Mouse (Mus musculus) CH12.LX (cell line): ENCODE results near the gene Tigar. TPM values are rescaled to one million over a fixed set of nuclear protein-coding genes. Genes with fewer than 3 reads are reported as not detected.

Experiments used
- DNase-seq: peaks from one replicate; pipeline ENCODE4 v3.0.0-alpha.2; 2013; ENCODE audit errors: extremely low read depth
- H3K27ac ChIP-seq: 2 replicates; pipeline ENCODE4 v1.5.1; 2012; ENCODE audit warnings: low read depth, mild to moderate bottlenecking, control low read depth, moderate library complexity; ENCODE audit not compliant: insufficient read depth
- H3K27me3 ChIP-seq: replicated peaks from 2 replicates; pipeline ENCODE3; 2012; ENCODE audit warnings: inconsistent platforms
- H3K36me3 ChIP-seq, 2 experiments: replicated peaks in 1 of 2; 2 replicates each; pipeline versions ENCODE3 to v1.6.1; 2012; ENCODE audit warnings: inconsistent platforms in 1 of 2, low read length in 1 of 2, mild to moderate bottlenecking in 1 of 2, mixed read lengths in 1 of 2, moderate library complexity in 1 of 2; ENCODE audit not compliant: control insufficient read depth in 1 of 2, insufficient read depth in 1 of 2
- H3K4me1 ChIP-seq, 2 experiments: 2 replicates each; pipeline ENCODE4 v1.6.1; 2012; ENCODE audit warnings: inconsistent platforms in 1 of 2, moderate library complexity in 1 of 2; ENCODE audit not compliant: insufficient read depth in 2 of 2, control insufficient read depth in 1 of 2
- H3K4me2 ChIP-seq: 2 replicates; pipeline ENCODE4 v1.6.1; 2012; ENCODE audit warnings: low read depth, mild to moderate bottlenecking, control low read depth; ENCODE audit not compliant: poor library complexity, insufficient read depth, severe bottlenecking
- H3K4me3 ChIP-seq, 3 experiments: fragments of 150-350 bp in 1 of 3; sonication (generic) in 1 of 3; replicated peaks in 1 of 3; 2 replicates each; pipeline versions ENCODE3 to v1.5.1; 2011 to 2012; ENCODE audit warnings: low read depth in 2 of 3, low read length in 2 of 3, mild to moderate bottlenecking in 2 of 3, moderate library complexity in 2 of 3, control low read depth in 1 of 3, improper control_type of control experiment in 1 of 3, inconsistent platforms in 1 of 3, mixed read lengths in 1 of 3; ENCODE audit not compliant: poor library complexity in 1 of 3
- H3K79me2 ChIP-seq: replicated peaks from 2 replicates; pipeline ENCODE4 v1.6.1; 2012; ENCODE audit warnings: mild to moderate bottlenecking, moderate library complexity; ENCODE audit not compliant: control insufficient read depth, poor library complexity, insufficient read depth, severe bottlenecking; ENCODE audit errors: extremely low read depth
- H3K9ac ChIP-seq: 2 replicates; pipeline ENCODE4 v1.6.1; 2012; ENCODE audit warnings: low read depth, mild to moderate bottlenecking, control low read depth, moderate library complexity; ENCODE audit not compliant: insufficient read depth
- H3K9me3 ChIP-seq: replicated peaks from 2 replicates; pipeline ENCODE3; 2012; ENCODE audit warnings: low read length, inconsistent platforms, mixed read lengths
- BHLHE40 ChIP-seq: IDR thresholded peaks from 2 replicates; pipeline ENCODE4 v1.6.1; 2011; ENCODE audit warnings: mild to moderate bottlenecking, low read depth, low read length, improper control_type of control experiment
- CHD1 ChIP-seq: IDR thresholded peaks from 2 replicates; pipeline ENCODE4 v1.6.1; 2012; ENCODE audit warnings: low read depth, low read length, improper control_type of control experiment, inconsistent platforms
- CHD2 ChIP-seq: IDR thresholded peaks from 2 replicates; pipeline ENCODE4 v1.6.1; 2011; ENCODE audit warnings: low read length, improper control_type of control experiment
- CTCF ChIP-seq, 2 experiments: IDR thresholded peaks in 1 of 2; conservative IDR thresholded peaks in 1 of 2; 2 replicates each; pipeline ENCODE4 v1.5.1; 2011 to 2012; ENCODE audit warnings: low read depth in 2 of 2, low read length in 2 of 2, improper control_type of control experiment in 1 of 2, inconsistent platforms in 1 of 2, mild to moderate bottlenecking in 1 of 2, moderate library complexity in 1 of 2
- E2F4 ChIP-seq: IDR thresholded peaks from 2 replicates; pipeline ENCODE4 v1.6.1; 2011; ENCODE audit warnings: low read depth, low read length, improper control_type of control experiment; ENCODE audit not compliant: insufficient replicate concordance
- ELF1 ChIP-seq: IDR thresholded peaks from 2 replicates; pipeline ENCODE4 v1.6.1; 2014; ENCODE audit warnings: low read depth, mild to moderate bottlenecking, inconsistent platforms, low read length, improper control_type of control experiment
- EP300 ChIP-seq: IDR thresholded peaks from 2 replicates; pipeline ENCODE4 v1.6.1; 2011; ENCODE audit warnings: low read length, improper control_type of control experiment
- ETS1 ChIP-seq: conservative IDR thresholded peaks from 2 replicates; pipeline ENCODE4 v1.6.1; 2012; ENCODE audit warnings: low read depth, mild to moderate bottlenecking, inconsistent platforms, low read length, improper control_type of control experiment, moderate library complexity
- GABPA ChIP-seq: IDR thresholded peaks from 2 replicates; pipeline ENCODE4 v1.6.1; 2012; ENCODE audit warnings: low read depth, low read length, improper control_type of control experiment, inconsistent platforms; ENCODE audit not compliant: insufficient replicate concordance
- HCFC1 ChIP-seq: IDR thresholded peaks from 2 replicates; pipeline ENCODE4 v1.6.1; 2012; ENCODE audit warnings: low read depth, mild to moderate bottlenecking, inconsistent platforms, low read length, improper control_type of control experiment
- IRF4 ChIP-seq: IDR thresholded peaks from 2 replicates; pipeline ENCODE4 v1.6.1; 2014; ENCODE audit warnings: low read depth, mild to moderate bottlenecking, inconsistent platforms, low read length, improper control_type of control experiment
- JUN ChIP-seq: IDR thresholded peaks from 2 replicates; pipeline ENCODE4 v1.6.1; 2011; ENCODE audit warnings: low read depth, mild to moderate bottlenecking, low read length, improper control_type of control experiment, moderate library complexity; ENCODE audit not compliant: insufficient read depth
- JUND ChIP-seq: conservative IDR thresholded peaks from 2 replicates; pipeline ENCODE4 v1.6.1; 2011; ENCODE audit warnings: low read depth, low read length, improper control_type of control experiment
- KAT2A ChIP-seq: IDR thresholded peaks from 2 replicates; pipeline ENCODE4 v1.6.1; 2012; ENCODE audit warnings: low read length, improper control_type of control experiment, inconsistent platforms; ENCODE audit not compliant: insufficient replicate concordance
- MAFK ChIP-seq: IDR thresholded peaks from 2 replicates; pipeline ENCODE4 v1.6.1; 2011; ENCODE audit warnings: low read length, improper control_type of control experiment; ENCODE audit not compliant: insufficient replicate concordance
- MAX ChIP-seq: IDR thresholded peaks from 2 replicates; pipeline ENCODE4 v1.6.1; 2011; ENCODE audit warnings: low read length, improper control_type of control experiment
- MAZ ChIP-seq: IDR thresholded peaks from 2 replicates; pipeline ENCODE4 v1.6.1; 2012; ENCODE audit warnings: low read depth, mild to moderate bottlenecking, inconsistent platforms, low read length, improper control_type of control experiment, moderate library complexity
- MEF2A ChIP-seq: IDR thresholded peaks from 2 replicates; pipeline ENCODE4 v1.6.1; 2014; ENCODE audit warnings: low read depth, mild to moderate bottlenecking, inconsistent platforms, low read length, improper control_type of control experiment, borderline replicate concordance
- MXI1 ChIP-seq: IDR thresholded peaks from 2 replicates; pipeline ENCODE4 v1.6.1; 2011; ENCODE audit warnings: mild to moderate bottlenecking, low read depth, low read length, improper control_type of control experiment
- MYC ChIP-seq: IDR thresholded peaks from 2 replicates; pipeline ENCODE4 v1.6.1; 2011; ENCODE audit warnings: low read depth, mild to moderate bottlenecking, improper control_type of control experiment, low read length
- NELFE ChIP-seq: IDR thresholded peaks from 2 replicates; pipeline ENCODE4 v1.6.1; 2011; ENCODE audit warnings: low read depth, low read length, improper control_type of control experiment
- NRF1 ChIP-seq: IDR thresholded peaks from 2 replicates; pipeline ENCODE4 v1.6.1; 2014; ENCODE audit warnings: low read depth, mild to moderate bottlenecking, inconsistent platforms, low read length, improper control_type of control experiment, moderate library complexity
- PAX5 ChIP-seq: IDR thresholded peaks from 2 replicates; pipeline ENCODE4 v1.6.1; 2012; ENCODE audit warnings: low read length, inconsistent platforms, mixed read lengths
- POLR2A ChIP-seq: IDR thresholded peaks from 2 replicates; pipeline ENCODE4 v1.6.1; 2011; ENCODE audit warnings: low read depth, mild to moderate bottlenecking, improper control_type of control experiment, low read length
- POLR2AphosphoS2 ChIP-seq: IDR thresholded peaks from 2 replicates; pipeline ENCODE4 v1.6.1; 2011; ENCODE audit warnings: low read depth, low read length, improper control_type of control experiment
- RAD21 ChIP-seq: IDR thresholded peaks from 2 replicates; pipeline ENCODE4 v1.6.1; 2011; ENCODE audit warnings: low read depth, mild to moderate bottlenecking, low read length, improper control_type of control experiment, moderate library complexity
- RCOR1 ChIP-seq: conservative IDR thresholded peaks from 2 replicates; pipeline ENCODE4 v1.6.1; 2012; ENCODE audit warnings: low read depth, mild to moderate bottlenecking, inconsistent platforms, low read length, improper control_type of control experiment
- SIN3A ChIP-seq: IDR thresholded peaks from 2 replicates; pipeline ENCODE4 v1.6.1; 2012; ENCODE audit warnings: low read length, improper control_type of control experiment, inconsistent platforms
- SMC3 ChIP-seq: IDR thresholded peaks from 2 replicates; pipeline ENCODE4 v1.6.1; 2011; ENCODE audit warnings: low read depth, low read length, improper control_type of control experiment
- TBP ChIP-seq: conservative IDR thresholded peaks from 2 replicates; pipeline ENCODE4 v1.6.1; 2011; ENCODE audit warnings: low read depth, low read length, improper control_type of control experiment
- TCF12 ChIP-seq: IDR thresholded peaks from 2 replicates; pipeline ENCODE4 v1.6.1; 2014; ENCODE audit warnings: low read depth, mild to moderate bottlenecking, inconsistent platforms, low read length, improper control_type of control experiment
- UBTF ChIP-seq: IDR thresholded peaks from 2 replicates; pipeline ENCODE4 v1.6.1; 2012; ENCODE audit warnings: low read depth, mild to moderate bottlenecking, inconsistent platforms, low read length, improper control_type of control experiment, moderate library complexity
- USF1 ChIP-seq: IDR thresholded peaks from 2 replicates; pipeline ENCODE4 v1.6.1; 2014; ENCODE audit warnings: low read depth, mild to moderate bottlenecking, inconsistent platforms, low read length, improper control_type of control experiment
- USF2 ChIP-seq: conservative IDR thresholded peaks from 2 replicates; pipeline ENCODE4 v1.6.1; 2011; ENCODE audit warnings: low read depth, low read length, improper control_type of control experiment
- ZC3H11A ChIP-seq: IDR thresholded peaks from 2 replicates; pipeline ENCODE4 v1.6.1; 2012; ENCODE audit warnings: low read depth, mild to moderate bottlenecking, inconsistent platforms, low read length, improper control_type of control experiment
- ZKSCAN1 ChIP-seq: IDR thresholded peaks from 2 replicates; pipeline ENCODE4 v1.6.1; 2012; ENCODE audit warnings: low read depth, inconsistent platforms, low read length, improper control_type of control experiment, borderline replicate concordance
- ZMIZ1 ChIP-seq: IDR thresholded peaks from 2 replicates; pipeline ENCODE4 v1.6.1; 2012; ENCODE audit warnings: low read depth, mild to moderate bottlenecking, inconsistent platforms, low read length, improper control_type of control experiment
- ZNF384 ChIP-seq: IDR thresholded peaks from 2 replicates; pipeline ENCODE4 v1.6.1; 2012; ENCODE audit warnings: low read depth, low read length, improper control_type of control experiment, inconsistent platforms
- dilution Hi-C: fragments of 300-500 bp; cut with MboI; formaldehyde crosslinking; loops from 2 replicates; pipeline ENCODE4 v1.14.3; 2020; ENCODE audit warnings: low sequenced_read_pairs; ENCODE audit not compliant: extremely low pct_unique_long_range_greater_than_20kb, extremely low pct_ligation_motif_present
- in situ Hi-C: fragments of 300-500 bp; cut with MboI; formaldehyde crosslinking; loops from 3 replicates; pipeline ENCODE4 v1.14.3; 2019; ENCODE audit warnings: low sequenced_read_pairs, low pct_ligation_motif_present, low pct_unique_long_range_greater_than_20kb, mixed read lengths
- polyA plus RNA-seq: library from polyadenylated mRNA; unstranded; fragments of >175 nt; gene quantifications from 2 replicates; pipeline ENCODE4 v1.2.1, GENCODE M21; 2012; ENCODE audit warnings: low read depth; ENCODE audit not compliant: insufficient read length
- total RNA-seq, 2 experiments: library from RNA; depleted of rRNA; stranded (reverse); fragments of 300-350 nt in 1 of 2; fragments of >200 nt in 1 of 2; gene quantifications; 2 replicates each; pipeline ENCODE4 v1.2.3; 2012 to 2014

Gene Tigar
- total and polyA plus RNA-seq, 3 experiments: 8.9 to 20.8 (median 11.5) TPM

DNA sequence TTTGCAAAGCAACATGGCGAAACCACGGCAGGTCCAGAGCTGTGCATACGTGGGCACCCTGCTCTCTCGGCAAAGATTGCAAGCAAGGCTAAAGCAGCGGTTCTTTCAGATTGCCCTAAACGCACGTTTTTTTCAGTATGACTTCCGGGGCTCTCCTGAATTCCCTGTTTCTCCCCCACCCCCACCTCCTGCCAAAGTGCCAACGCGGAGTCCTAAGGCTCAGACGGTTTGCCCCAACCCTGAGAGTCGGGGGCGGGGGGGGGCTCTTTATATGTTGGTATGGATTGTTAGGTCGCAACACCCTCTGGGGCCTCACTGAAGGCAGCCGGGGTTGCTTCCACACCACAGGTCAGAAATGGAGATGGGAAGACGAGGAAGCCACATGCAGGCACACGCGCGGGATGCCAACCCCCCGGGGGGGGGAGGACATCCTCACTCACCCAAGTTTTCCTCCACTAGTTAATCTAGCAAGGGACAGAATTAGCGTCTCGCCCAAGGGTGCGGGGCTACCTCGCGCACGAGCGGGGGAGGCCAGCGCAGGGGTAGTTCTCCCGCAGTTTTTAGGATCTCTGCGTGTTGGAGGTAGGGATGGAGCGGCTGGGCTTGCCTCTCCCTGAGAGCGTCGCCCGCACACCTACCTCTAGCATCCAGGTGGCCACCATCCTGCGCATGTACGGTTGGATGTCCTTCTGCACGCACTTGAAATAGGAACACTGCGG is 40.7 kb upstream of the Tigar start:
- H3K27me3 ChIP-seq: peaks cover 16% of the 10 kb centered on the region
- peak overlapping the region; percentile 81 for H3K27ac ChIP-seq
- H3K36me3 ChIP-seq: peaks cover 22 to 34% of the 10 kb centered on the region in 2 experiments
- H3K9me3 ChIP-seq: no peaks in the 10 kb centered on the region
- peaks cover 5 to 59% of the 10 kb centered on the region in 2 experiments for H3K4me1 ChIP-seq
- peak; percentile 19; the same call in 1 of the 2 replicates for TF ChIP-seq MAX
- no peak; the same call in 1 of the 2 replicates for TF ChIP-seq CHD2
- peak; percentile 13; the same call in 1 of the 2 replicates for TF ChIP-seq IRF4
- peak; percentile 56; the same call in 1 of the 2 replicates for TF ChIP-seq NRF1
- TF ChIP-seq JUND: no peak
- no peak for TF ChIP-seq ZMIZ1
- peak; percentile 66 for TF ChIP-seq BHLHE40
- no peak for TF ChIP-seq ZKSCAN1
- no peak; the same call in 1 of the 2 replicates for TF ChIP-seq SIN3A
- TF ChIP-seq CHD1: no peak
- TF ChIP-seq CTCF (conservative IDR thresholded peaks at IDR 0.05 in 1 of 2, IDR thresholded peaks at IDR 0.05 in 1 of 2; ENCODE audit: low read depth in 2 of 2, low read length in 2 of 2): no peak
- no peak for TF ChIP-seq UBTF
- TF ChIP-seq USF2: no peak
- no peak for TF ChIP-seq NELFE
- no peak for TF ChIP-seq MEF2A
- no peak for TF ChIP-seq JUN
- no peak for TF ChIP-seq SMC3
- TF ChIP-seq USF1: no peak
- TF ChIP-seq TBP: no peak
- no peak for TF ChIP-seq PAX5
- TF ChIP-seq RCOR1: no peak
- no peak for TF ChIP-seq RAD21
- no peak for TF ChIP-seq HCFC1
- TF ChIP-seq KAT2A: no peak
- 0 out of 2 replicates have a peak, but pooled peaks have one; percentile 10 for TF ChIP-seq MYC
- no peak for TF ChIP-seq TCF12
- TF ChIP-seq ZC3H11A: no peak
- no peak for TF ChIP-seq MAZ
- peak; percentile 8; the same call in 1 of the 2 replicates for TF ChIP-seq ELF1
- peak; percentile 27; the same call in 1 of the 2 replicates for TF ChIP-seq ZNF384
- no peak for TF ChIP-seq E2F4
- peak; percentile 62; the same call in 1 of the 2 replicates for TF ChIP-seq MXI1
- no peak for TF ChIP-seq GABPA
- TF ChIP-seq EP300: no peak
- no peak for TF ChIP-seq ETS1
- TF ChIP-seq MAFK: no peak
- no peak; the same call in 1 of the 2 replicates for TF ChIP-seq POLR2A
- no peak for TF ChIP-seq POLR2AphosphoS2
- in situ Hi-C loops (loop anchor here (5.0 to 10.0 kb wide), 3 partner anchors 92 to 305 kb away; no protein-coding TSS in a partner anchor), dilution Hi-C loops (no loop called here)
- H3K9ac ChIP-seq: peak overlapping the region; percentile 92
- H3K79me2 ChIP-seq: peaks cover 29% of the 10 kb centered on the region
- H3K4me2 ChIP-seq: peak overlapping the region; percentile 22; the same call in 1 of the 2 replicates
- DNase-seq: peak; percentile 34
- peak overlapping the region; percentile 77 to 99 (median 92) for H3K4me3 ChIP-seq
